ENCODE assay signal across 11 mouse cellular contexts in the genomic region with DNA sequence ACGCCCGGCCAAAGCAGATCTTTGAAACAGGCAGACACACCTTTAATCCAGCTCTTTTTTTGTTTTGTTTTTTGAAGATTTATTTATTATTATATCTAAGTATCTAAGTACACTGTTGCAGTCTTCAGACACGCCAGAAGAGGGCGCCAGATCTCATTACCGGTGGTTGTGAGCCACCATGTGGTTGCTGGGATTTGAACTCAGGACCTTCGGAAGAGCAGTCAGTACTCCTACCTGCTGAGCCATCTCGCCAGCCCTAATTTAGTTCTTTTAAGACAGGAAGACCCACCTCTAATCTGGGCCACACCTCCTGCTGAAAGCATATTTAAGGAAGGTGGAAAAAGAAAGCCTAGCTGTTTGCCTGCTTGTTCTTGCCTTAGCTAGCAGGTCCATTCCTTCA. TPM values are rescaled to one million over a fixed set of nuclear protein-coding genes. Genes with fewer than 3 reads are reported as not detected.
DNase-seq lines count a peak whose midpoint lies in the region; ATAC-seq and TF ChIP-seq lines count a peak whose summit lies in the region.
"Had no signal": no experiment of that assay in that cellular context is flagged by ENCODE, and none has a peak within 500 bp of the region (broad histone marks: within the 10 kb centered on the region; RNA-seq: fewer than 3 reads in every experiment).

No protein-coding gene starts in this region.

- no peak overlapping the region for H3K9ac ChIP-seq in neural tube, embryonic 15.5 days (replicated peaks)

- no peaks in the 10 kb centered on the region for H3K36me3 ChIP-seq in neural tube, embryonic 15.5 days
- H3K36me3 ChIP-seq: forebrain, embryonic 10.5 days; midbrain, embryonic 10.5 days had no signal

- TF ChIP-seq POLR2A in brain, embryonic 14.5 days (IDR thresholded peaks at IDR 0.05; ENCODE audit: borderline replicate concordance, extremely low read depth, insufficient read depth, insufficient read length, poor library complexity, severe bottlenecking), result no peak

- H3K27me3 ChIP-seq in neural tube, embryonic 15.5 days (replicated peaks), result 0 out of 2 replicates have a peak, but pooled peaks cover 3% of the 10 kb centered on the region

- no peak overlapping the region for H3K27ac ChIP-seq in neural tube, embryonic 15.5 days (replicated peaks)
- H3K27ac ChIP-seq: forebrain, embryonic 10.5 days; midbrain, embryonic 10.5 days had no signal

- no peak overlapping the region for H3K4me3 ChIP-seq in neural tube, embryonic 15.5 days (replicated peaks)
- H3K4me3 ChIP-seq: forebrain, embryonic 10.5 days; midbrain, embryonic 10.5 days had no signal

- no peak for ATAC-seq in neural tube, embryonic 15.5 days (ENCODE audit: low FRiP score)

- DNase-seq in kidney, postnatal 10 days, result peak; percentile 35
- no peak for DNase-seq in kidney, adult 11 months
- peak; percentile 32 for DNase-seq in thymus, postnatal 14 days
- DNase-seq in thymus, postnatal 0 days (ENCODE audit: low spot score), result no peak
- DNase-seq in brain, embryonic 14.5 days (ENCODE audit: low read depth), result no peak
- no peak for DNase-seq in gastrocnemius, postnatal 25 days
- DNase-seq: adrenal gland, adult 8-10 months; kidney, adult 18-20 months had no signal

- 54% methylated on average over 7 of the region's 7 CpGs for WGBS in neural tube, embryonic 15.5 days

- peak; percentile 26; the same call in 1 of the 2 replicates for TF ChIP-seq CTCF in brain, embryonic 14.5 days (IDR thresholded peaks at IDR 0.05; ENCODE audit: borderline replicate concordance, extremely low read depth, insufficient read depth, insufficient read length)

- peaks cover 10% of the 10 kb centered on the region for H3K4me1 ChIP-seq in neural tube, embryonic 15.5 days

- H3K9me3 ChIP-seq in neural tube, embryonic 15.5 days (replicated peaks), result no peaks in the 10 kb centered on the region
- H3K9me3 ChIP-seq: forebrain, embryonic 10.5 days; midbrain, embryonic 10.5 days had no signal

- no peak overlapping the region for H3K4me2 ChIP-seq in neural tube, embryonic 15.5 days

RNA-seq across cellular contexts. Expression of gene Snrpc, which starts 7.5 kb away (rescaled TPM):
- polyA plus RNA-seq in thymus, postnatal 0 days (2015; fragmentation: Nextera tagmentation; extraction: Ambion mirVana), result 383 and 386 TPM in 2 replicates
- 156 and 218 TPM in 2 replicates for polyA plus RNA-seq in brain, embryonic 14.5 days (2012; rRNA removed)
- 10 to 100 TPM; 62.8 to 63.4 TPM for total RNA-seq in gastrocnemius, postnatal 25 days (2021)
- polyA plus RNA-seq in neural tube, embryonic 15.5 days (2015; fragmentation: Nextera tagmentation; extraction: Ambion mirVana), result 211 and 227 TPM in 2 replicates

RNA-seq across cellular contexts. Expression of gene D17Wsu92e, which starts 10.0 kb away (rescaled TPM):
- polyA plus RNA-seq in thymus, postnatal 0 days (2015; fragmentation: Nextera tagmentation; extraction: Ambion mirVana), result 16.7 and 20.8 TPM in 2 replicates
- 46.7 and 56.5 TPM in 2 replicates for polyA plus RNA-seq in brain, embryonic 14.5 days (2012; rRNA removed)
- total RNA-seq in gastrocnemius, postnatal 25 days (2021), result 100 to 1,000 TPM; 125 to 149 TPM
- 9.3 and 12.2 TPM in 2 replicates for polyA plus RNA-seq in neural tube, embryonic 15.5 days (2015; fragmentation: Nextera tagmentation; extraction: Ambion mirVana)

RNA-seq across cellular contexts. Expression of gene Uhrf1bp1, which starts 25.8 kb away (rescaled TPM):
- polyA plus RNA-seq in thymus, postnatal 0 days (2015; fragmentation: Nextera tagmentation; extraction: Ambion mirVana), result 1.1 and 1.6 TPM in 2 replicates
- polyA plus RNA-seq in brain, embryonic 14.5 days (2012; rRNA removed), result 13.0 and 16.7 TPM in 2 replicates
- 10 to 100 TPM; 21.5 to 24.4 TPM for total RNA-seq in gastrocnemius, postnatal 25 days (2021)
- polyA plus RNA-seq in neural tube, embryonic 15.5 days (2015; fragmentation: Nextera tagmentation; extraction: Ambion mirVana), result 6.0 and 6.1 TPM in 2 replicates

Comparison
In these comparisons a context has a peak if more than half of its experiments do, and no peak if none do; other contexts are left out.
1. DNase-seq: peak in kidney, postnatal 10 days (single experiment) and thymus, postnatal 14 days (single experiment); none in kidney, adult 11 months (single experiment), thymus, postnatal 0 days (single experiment), brain, embryonic 14.5 days (single experiment) and gastrocnemius, postnatal 25 days (single experiment).